Mouse (Mus musculus) cerebellum, adult 9-10 months (tissue): ENCODE measurements at regions not wholly inside any gene's neighbourhood (a gene's known extent, or its start where the extent isn't known, plus 50 kb on each side); places are given as distances from the start of the nearest gene placed in this dataset.

Source experiments
- DNase-seq: peaks from one replicate; pipeline ENCODE4 v3.0.0; 2022

DNA sequence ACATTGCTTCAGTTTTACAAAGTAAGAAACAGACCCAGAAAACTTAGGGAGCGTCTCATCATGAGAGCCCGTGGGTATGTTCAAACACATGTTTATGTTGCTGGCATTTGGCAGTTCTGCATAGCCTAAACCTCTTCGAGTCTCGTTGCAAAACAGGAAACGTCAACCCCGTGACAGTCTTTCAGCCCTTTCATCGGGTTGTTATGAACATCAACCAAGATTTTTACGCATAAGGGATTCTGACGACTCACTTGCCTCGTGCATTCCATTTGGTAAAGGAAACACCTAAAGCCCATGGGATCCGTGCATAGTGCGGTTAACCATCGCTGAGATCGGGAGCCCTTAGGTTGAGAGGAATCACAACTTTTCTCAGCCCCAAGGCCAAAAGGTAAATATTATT lies 115.7 kb downstream of the Gpam start:
- no peak for DNase-seq

- DNase-seq, result no peak
Measured at GRCm38 (mm10) chr19:55008463-55009146, 118.4 kb downstream of the Gpam start.

- no peak for DNase-seq
Measured at GRCm38 (mm10) chr19:54989982-54990381, 137.1 kb downstream of the Gpam start.

DNA sequence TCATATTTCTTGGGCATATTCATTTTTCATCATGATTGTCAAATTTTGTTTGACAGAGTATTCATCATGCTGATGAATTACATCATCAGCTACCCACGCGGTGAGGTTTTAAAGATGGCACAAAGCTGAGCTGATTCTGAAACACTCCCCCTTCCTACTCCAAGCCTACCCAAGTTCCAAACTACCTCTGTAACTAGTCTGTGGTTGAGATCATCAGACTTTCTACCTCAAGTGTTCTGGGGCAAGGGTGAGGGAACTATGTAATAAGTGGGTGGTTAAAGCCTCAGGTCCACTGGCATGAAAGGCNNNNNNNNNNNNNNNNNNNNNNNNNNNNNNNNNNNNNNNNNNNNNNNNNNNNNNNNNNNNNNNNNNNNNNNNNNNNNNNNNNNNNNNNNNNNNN lies 142.5 kb downstream of the Gpam start:
- DNase-seq, result no peak

DNA sequence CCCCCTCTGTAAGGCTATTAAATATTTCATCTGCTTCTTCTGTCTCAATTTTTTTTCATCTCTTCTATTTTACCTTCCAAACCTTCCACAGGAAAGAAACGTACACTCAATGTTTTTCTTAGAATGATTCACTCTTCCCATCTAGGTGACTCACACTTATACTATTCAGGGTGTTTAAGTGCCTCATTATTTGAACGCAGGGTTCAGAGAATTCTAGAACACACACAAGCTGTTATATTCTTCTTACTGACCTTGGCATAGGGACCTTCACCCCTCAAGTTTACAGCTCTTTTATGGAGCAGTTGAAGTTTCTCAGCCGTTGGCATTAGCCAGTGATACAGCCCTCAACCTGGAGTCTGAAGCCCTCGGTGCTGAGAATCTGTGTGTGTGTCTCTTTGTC lies 144.2 kb downstream of the Gpam start:
- DNase-seq, result no peak

GRCm38 (mm10) chr19:54971440-54972211 lies 155.4 kb downstream of the Gpam start:
- DNase-seq, result no peak

DNA sequence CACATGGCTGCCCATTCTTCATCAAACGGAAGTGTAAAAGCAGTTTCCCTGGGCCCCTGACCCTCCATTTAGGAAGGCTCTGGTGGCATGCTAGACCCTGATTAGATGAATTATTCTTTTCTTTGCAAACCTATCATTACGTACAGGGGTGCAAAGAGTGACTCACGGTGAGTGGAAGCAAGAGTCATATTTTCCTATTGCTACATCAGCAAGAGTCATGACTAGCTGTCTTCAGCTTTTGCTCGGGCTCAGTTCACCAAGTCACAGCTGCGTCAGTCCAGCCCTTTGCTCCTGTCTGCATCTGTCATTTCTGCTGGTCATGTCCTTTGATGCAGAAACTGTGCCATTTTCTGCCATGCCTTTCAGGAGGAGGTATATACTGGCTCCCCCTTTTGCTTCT lies 168.7 kb downstream of the Gpam start:
- no peak for DNase-seq

DNA sequence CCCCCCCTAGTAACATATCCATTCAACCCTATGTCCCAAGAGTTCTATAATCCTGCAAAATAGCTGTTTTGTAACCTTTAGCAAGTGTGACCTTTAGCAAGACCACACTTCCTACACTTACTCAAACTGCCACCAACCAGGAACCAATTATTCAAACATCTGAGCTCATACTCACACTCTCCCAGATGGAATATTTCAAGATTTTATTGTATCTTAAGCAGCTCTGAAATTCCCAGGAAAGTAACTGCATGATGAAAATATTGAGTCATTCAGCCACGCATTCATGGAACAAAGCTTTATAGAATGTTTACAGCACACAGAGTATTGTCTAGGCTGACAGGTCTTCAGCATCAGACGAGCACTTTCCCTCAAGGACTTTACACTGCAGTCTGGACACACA lies 171.9 kb downstream of the Gpam start:
- DNase-seq, result no peak

DNA sequence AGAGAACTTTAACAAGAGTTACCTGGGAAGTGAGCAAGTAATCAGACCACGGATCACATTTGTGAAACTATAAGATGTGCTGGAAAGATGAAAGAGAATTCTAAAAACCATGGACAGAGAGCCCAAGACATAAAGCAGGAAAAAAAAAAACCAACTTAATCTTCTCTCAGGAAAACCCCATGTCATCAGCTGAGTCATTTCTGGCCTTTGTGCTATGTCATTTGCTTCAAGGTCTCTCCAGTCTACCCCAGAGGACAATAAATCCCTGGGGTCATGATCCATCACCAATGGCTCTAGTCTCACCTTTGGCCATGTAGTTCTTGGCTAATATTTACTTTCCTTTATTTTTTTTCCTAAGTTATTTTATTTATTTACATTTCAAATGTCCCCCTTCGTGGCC lies 174.5 kb downstream of the Gpam start:
- no peak for DNase-seq

GRCm38 (mm10) chr19:54948359-54949127 lies 178.5 kb downstream of the Gpam start:
- no peak for DNase-seq

GRCm38 (mm10) chr19:54947583-54947982 lies 179.5 kb downstream of the Gpam start:
- no peak for DNase-seq

DNA sequence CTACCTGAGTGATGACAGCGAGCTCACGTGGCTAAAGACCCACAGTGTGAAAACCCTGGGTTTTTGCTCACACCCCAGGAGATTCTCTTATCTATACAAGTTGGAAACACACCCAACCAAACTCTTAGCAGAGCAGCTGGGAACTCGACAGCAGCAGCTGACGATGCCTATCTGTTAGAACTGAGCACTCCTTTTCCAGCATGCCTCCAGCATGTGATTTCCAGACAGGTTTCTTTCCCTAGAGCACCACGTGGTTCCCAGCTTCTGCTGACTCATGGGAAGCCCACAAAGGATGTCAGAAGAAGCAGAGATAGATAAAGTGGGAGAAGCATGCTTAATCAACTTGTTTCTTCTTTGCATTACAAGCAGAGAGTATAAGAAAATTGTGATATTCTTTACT lies 194.5 kb downstream of the Gpam start:
- no peak for DNase-seq

GRCm38 (mm10) chr19:54925888-54926287 lies 201.2 kb downstream of the Gpam start:
- DNase-seq, result no peak

GRCm38 (mm10) chr19:54919597-54919996 lies 207.4 kb downstream of the Gpam start:
- DNase-seq, result no peak

DNA sequence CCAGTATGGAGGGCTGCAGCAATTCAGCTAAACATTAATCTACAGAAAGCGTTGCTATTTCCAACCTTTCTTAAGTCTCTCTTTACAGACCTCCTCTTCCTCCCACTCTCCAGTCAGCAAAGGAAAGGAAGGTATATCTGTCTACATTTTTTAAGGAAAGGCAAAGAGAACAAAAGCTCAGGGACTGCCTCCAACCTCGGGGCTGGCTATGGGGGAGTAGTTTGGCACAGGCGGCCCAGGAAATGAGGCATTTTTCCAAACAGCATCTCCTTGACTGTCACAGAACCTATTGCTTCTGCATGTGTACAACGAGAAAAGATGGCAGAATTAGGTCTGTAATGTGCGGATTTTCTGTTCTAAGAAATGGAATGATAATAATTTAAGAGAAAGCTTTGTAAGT lies 233.4 kb downstream of the Gpam start:
- no peak for DNase-seq

DNA sequence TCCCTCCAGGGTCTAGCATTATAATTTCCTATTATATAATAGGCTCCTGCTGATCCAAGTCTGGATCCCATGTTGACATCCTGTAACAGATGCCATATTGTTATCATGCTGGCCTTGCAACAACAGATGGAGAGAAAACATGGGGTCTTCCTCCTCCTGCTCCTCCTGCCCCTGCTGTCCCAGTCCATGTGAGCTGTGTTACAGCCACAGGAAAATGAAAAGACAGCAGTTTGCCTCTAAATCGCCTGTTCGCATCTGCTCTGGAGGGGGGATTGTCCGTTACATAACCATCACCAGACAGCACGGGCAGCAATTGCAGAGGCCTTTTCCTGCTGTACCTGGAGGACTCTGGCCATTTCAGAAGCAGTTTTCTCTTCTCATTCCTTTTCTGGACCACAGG lies 260.0 kb downstream of the Gpam start:
- peak; percentile 35 for DNase-seq

DNA sequence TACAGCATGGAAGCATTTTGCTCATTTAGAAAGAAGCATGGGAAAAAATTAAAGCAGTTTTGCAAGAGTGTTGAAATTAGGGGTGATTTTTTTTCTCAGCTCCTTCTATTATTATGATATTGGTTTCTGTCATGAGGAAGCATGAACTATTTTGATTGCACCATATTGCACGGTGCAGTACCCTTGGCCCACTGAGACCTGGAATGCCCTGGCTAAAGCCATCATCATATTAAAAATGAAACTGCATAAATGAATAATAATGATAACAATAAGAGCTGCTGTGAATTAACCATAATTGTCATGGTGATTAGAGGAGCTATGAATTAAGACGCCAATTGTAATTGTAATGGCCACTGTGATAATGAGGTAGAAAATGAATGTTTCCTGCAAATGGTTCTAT lies 271.8 kb downstream of the Gpam start:
- no peak for DNase-seq

DNA sequence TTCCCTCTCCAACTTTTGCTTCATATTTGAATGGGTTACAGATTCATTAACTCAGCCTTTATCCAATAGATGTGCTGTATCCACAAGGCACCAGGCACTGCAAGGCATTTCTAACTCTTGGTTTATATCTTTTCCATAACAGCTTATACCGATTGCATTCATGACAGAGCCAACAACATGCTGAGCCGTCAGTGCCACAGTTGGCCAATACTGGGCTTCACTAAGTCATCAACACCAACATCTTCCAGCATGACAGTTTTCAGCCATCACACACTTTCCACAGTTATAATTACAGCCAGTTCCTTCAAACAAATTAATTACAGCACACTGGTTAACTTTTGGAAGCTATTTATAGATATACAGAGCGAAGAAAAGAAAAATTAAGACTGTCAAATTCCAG lies 288.8 kb downstream of the Gpam start:
- DNase-seq, result no peak

DNA sequence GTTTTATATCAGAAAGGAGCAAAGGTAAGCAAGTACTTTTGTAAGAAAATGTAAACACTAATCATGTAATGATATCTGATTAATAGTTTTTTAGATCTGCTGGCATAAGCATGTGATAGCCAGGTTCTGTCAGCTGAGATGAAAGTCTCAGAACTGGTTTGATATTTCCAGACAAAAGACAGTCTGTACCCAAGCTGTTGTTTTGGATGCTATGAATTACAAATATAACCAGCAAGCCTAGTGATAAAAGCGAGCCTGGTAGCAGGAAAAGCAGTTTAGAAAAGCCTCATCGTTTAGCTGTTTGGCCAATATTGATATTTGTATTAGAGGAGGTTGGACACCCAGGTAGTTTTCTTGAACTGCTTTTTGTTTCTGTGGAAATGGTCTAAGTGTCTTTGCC lies 290.6 kb downstream of the Gpam start:
- DNase-seq, result no peak

DNA sequence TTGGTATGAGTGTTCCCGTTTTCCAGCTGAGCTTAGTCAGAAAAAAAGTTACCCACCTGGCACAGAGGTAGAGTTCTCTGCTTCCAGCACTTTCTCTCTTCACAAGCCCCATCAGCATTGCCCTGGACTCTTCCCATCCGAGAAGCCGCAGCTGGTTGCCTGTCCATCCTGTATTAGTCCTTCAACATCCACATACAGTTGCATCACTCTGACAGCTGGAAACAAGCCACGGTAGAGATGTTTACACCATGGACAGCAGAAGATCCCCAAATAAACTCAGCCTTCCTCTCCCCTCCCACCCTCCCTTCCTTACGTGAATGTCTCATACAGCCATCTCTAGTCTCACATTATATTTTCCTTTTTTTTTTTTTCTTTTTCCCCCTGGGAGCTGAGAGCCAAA lies 304.9 kb downstream of the Gpam start:
- DNase-seq, result no peak

GRCm38 (mm10) chr19:54820587-54820986 lies 306.5 kb downstream of the Gpam start:
- no peak for DNase-seq

GRCm38 (mm10) chr19:54801123-54801742 lies 325.8 kb downstream of the Gpam start:
- no peak for DNase-seq

DNA sequence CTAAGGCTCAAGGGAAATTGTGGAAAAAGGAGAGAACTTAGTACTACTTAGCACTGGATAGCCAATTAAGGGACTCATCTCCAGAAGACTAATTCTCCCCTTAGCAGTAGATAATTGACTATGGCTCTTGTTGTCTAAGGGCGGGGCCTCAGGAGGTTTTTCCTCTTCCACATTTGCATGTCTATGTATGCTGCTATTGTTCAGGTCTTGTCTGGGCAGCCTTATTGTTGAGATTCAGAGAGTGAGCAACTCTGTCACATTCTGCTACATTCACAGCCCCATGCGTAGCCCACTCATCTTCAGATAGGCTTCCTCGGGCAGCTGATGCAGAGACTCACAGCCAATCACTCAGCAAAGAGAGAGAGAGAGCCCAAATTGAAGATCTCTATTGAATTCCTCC lies 339.9 kb downstream of the Gpam start:
- no peak for DNase-seq

DNA sequence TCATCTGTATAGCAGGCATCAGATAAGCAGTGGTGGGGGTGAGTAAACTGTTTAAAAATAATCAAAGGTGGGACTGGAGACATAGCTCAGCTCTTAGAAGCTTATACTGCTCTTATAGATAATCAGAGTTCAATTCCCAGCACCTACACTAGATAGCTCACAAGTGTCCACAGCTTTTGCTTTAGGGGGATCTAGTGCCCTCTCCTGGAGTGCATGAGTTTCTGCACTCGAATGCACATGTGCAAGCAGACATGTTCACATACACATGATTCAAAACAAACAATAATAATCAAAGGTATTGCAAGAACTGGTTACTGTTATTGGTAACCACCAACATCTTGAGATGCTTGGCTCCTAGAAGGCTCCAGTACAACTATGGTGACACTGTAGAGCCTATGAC lies 343.3 kb downstream of the Gpam start:
- DNase-seq, result no peak
